Mouse (Mus musculus): Measurements from ENCODE around the gene Pptc7. TPM values are rescaled to one million over a fixed set of nuclear protein-coding genes. Genes with fewer than 3 reads are reported as not detected.
"Not testable (repeated sequence)": the region's sequence is repeated elsewhere in the genome, so short reads cannot be mapped to it uniquely, and the experiment has no call there.

Pptc7 gene
- polyA plus RNA-seq, 1 experiment = 24.3 TPM

GRCm38 (mm10) chr5:122303937-122304336, 19.8 kb downstream of the Pptc7 start:
- Histone ChIP-seq H3K4me3 (ENCODE audit: insufficient read depth, low read depth, low read length) (no peak overlapping the region), H3K4me1 (ENCODE audit: control insufficient read depth, insufficient read depth, insufficient read length, low read length) (peaks cover 40% of the 10 kb centered on the region), H3K27ac (replicated peaks; ENCODE audit: low read depth, low read length) (no peak overlapping the region)

DNA sequence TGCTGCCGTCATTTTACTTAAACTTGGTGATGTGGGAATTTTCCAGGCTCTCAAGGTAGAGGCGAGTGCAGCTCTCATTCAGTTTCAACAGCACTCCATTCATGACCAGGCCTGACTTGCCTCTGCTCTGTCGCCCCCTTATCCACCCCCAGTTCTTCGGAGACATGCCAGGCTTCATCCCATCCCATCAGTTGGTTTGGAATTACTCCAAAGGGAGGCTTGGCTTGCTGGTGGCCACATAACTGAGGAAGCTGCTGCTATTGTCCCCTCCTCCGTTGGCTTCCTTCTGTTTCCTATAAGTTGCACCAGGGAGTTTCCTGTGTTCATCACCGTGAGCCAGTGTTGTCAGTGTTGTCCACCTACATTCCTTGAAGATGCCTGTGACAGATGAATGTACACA, 20.4 kb downstream of the Pptc7 start:
- Histone ChIP-seq H3K4me1 (ENCODE audit: control insufficient read depth, insufficient read depth, insufficient read length, low read length) (peaks cover 39% of the 10 kb centered on the region), H3K4me3 (ENCODE audit: insufficient read depth, low read depth, low read length) (no peak overlapping the region), H3K27ac (replicated peaks; ENCODE audit: low read depth, low read length) (no peak overlapping the region; the same call in 1 of the 2 replicates)

- Histone ChIP-seq H3K4me3 (ENCODE audit: insufficient read depth, low read depth, low read length) (no peak overlapping the region), H3K4me1 (ENCODE audit: control insufficient read depth, insufficient read depth, insufficient read length, low read length) (peaks cover 36% of the 10 kb centered on the region), H3K27ac (replicated peaks; ENCODE audit: low read depth, low read length) (no peak overlapping the region)
Measured at GRCm38 (mm10) chr5:122305472-122305871, 21.3 kb downstream of the Pptc7 start.

GRCm38 (mm10) chr5:122306536-122306935, 22.4 kb downstream of the Pptc7 start:
- Histone ChIP-seq H3K4me1 (ENCODE audit: control insufficient read depth, insufficient read depth, insufficient read length, low read length) (peaks cover 35% of the 10 kb centered on the region), H3K4me3 (ENCODE audit: insufficient read depth, low read depth, low read length) (no peak overlapping the region), H3K27ac (replicated peaks; ENCODE audit: low read depth, low read length) (no peak overlapping the region)

- no peak overlapping the region for H3K27ac ChIP-seq (replicated peaks; ENCODE audit: low read depth, low read length)
- H3K4me1 ChIP-seq (ENCODE audit: control insufficient read depth, insufficient read depth, insufficient read length, low read length) = peaks cover 6% of the 10 kb centered on the region; the same call in 1 of the 2 replicates
- H3K4me3 ChIP-seq (ENCODE audit: insufficient read depth, low read depth, low read length) = no peak overlapping the region
Measured at GRCm38 (mm10) chr5:122310699-122311098, 26.5 kb downstream of the Pptc7 start.

DNA sequence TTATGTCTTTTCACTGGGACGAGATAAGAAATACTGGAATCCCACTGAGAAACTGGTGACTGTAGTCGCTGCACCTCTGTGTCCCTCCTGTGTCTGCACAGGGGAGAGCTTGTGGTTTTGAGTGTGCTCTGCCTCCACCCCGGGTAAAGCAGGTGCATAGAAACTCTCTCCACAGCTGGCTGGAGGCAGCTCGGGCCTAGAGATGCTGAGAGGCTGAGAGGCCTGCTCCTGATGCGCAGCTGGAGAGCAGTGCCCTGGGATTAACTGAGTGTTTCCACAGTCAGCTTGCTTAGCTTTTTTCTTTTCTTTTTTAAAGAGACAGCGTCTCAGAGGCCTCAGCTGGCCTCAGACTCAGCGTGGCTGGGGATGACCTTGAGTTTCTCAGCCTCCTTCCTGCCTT, 27.5 kb downstream of the Pptc7 start:
- Histone ChIP-seq H3K27ac (replicated peaks; ENCODE audit: low read depth, low read length) (no peak overlapping the region), H3K4me1 (ENCODE audit: control insufficient read depth, insufficient read depth, insufficient read length, low read length) (0 out of 2 replicates have a peak, but pooled peaks cover 4% of the 10 kb centered on the region), H3K4me3 (ENCODE audit: insufficient read depth, low read depth, low read length) (no peak overlapping the region)

DNA sequence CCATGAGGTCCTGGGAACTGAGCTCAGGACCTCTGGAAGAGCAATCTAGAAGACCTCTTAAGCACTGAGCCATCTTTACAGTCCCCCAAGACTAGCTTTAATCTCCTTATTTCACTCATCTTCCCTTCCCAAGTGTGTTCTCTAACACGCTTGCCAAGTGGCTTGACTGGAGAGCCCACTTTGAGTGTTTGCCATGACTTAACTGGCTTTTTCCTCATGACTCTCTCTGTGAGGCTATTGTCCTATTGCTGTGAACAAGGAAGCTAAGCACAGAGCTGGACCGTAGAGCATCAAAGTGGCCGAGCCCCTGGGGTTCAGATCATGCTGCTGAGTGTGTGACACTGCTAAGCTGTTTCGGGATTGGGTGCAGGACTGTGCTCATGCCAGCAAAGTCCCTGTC, 28.2 kb downstream of the Pptc7 start:
- Histone ChIP-seq H3K27ac (replicated peaks; ENCODE audit: low read depth, low read length) (no peak overlapping the region), H3K4me1 (ENCODE audit: control insufficient read depth, insufficient read depth, insufficient read length, low read length) (peaks cover 4% of the 10 kb centered on the region; the same call in 1 of the 2 replicates), H3K4me3 (ENCODE audit: insufficient read depth, low read depth, low read length) (no peak overlapping the region)

DNA sequence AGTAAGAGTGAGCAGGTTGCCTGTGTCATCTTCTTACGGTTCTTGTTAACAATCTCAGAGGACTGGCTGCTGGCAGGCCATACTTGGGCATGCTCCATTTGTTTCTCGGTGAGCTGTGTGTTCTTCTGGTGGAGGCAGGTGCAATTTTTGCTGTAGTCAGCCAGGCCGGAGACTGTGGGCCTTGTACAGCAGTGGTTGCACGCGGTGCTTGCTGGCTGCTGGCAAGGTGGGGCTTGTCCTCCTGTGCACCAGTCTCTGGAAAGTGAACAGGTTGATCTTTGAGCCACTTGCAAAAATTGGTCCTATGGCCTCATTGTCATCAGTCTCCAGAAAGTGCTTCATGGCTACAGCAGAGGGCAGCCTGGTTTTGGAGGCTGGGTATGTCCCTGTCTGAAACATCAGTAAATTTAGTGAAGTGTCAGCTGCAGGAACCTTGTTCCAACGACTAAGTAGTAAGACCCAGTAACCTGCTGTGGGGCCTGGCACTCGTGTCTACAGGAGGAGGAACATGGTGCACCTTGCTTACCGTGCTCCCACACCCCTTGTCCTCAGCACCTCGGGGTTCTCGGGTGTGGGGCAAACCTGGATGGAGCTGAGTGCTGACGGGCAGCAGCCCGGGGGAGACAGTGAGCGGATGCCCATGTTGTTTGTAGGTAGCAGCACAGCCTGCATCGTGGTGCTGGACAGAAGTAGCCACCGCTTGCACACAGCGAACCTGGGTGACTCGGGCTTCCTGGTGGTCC, 28.9 kb downstream of the Pptc7 start:
- Histone ChIP-seq H3K27ac (replicated peaks; ENCODE audit: low read depth, low read length) (no peak overlapping the region), H3K4me3 (ENCODE audit: insufficient read depth, low read depth, low read length) (no peak overlapping the region), H3K4me1 (ENCODE audit: control insufficient read depth, insufficient read depth, insufficient read length, low read length) (peaks cover 7% of the 10 kb centered on the region; the same call in 1 of the 2 replicates)

- Histone ChIP-seq H3K4me1 (ENCODE audit: control insufficient read depth, insufficient read depth, insufficient read length, low read length) (peaks cover 14% of the 10 kb centered on the region), H3K27ac (replicated peaks; ENCODE audit: low read depth, low read length) (peak overlapping the region; percentile 22), H3K4me3 (ENCODE audit: insufficient read depth, low read depth, low read length) (no peak overlapping the region)
Measured at GRCm38 (mm10) chr5:122314966-122315667, 31.0 kb downstream of the Pptc7 start.

DNA sequence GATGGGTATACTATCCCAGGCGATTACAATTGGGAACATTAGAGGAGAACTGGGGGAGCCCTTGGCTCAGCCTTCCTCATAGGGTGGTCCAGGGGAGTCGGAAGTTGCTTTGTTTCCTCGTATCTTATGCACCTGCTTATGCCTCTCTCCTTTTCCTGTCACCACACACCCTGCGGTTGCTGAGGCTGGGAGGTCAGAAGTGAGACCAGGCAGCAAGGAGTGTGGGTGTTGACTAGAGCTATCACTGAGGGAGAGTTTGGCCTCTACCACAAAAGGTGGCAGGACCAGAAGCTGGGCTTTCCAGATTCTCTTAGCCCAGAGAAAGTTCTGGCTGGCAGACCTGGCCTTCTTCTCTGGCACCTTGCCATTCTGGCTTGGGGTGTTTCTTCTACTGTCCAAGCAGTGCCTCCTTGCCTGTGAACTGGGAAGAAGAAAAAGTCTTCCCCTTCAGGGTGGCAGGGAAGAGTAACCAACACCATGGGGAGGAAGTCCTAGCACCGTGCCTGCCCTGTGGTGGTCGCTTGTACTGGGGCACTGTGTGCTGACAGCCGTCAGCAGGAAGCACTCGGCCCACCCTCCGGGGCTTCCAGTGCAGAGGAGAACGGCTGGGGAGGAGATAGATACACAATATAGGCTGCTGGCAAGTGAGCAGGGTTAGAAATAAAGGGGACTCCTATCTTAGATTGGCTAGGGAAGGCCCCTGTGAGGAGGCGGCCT, 33.3 kb downstream of the Pptc7 start:
- Histone ChIP-seq H3K4me1 (ENCODE audit: control insufficient read depth, insufficient read depth, insufficient read length, low read length) (peaks cover 21% of the 10 kb centered on the region), H3K4me3 (ENCODE audit: insufficient read depth, low read depth, low read length) (no peak overlapping the region)

GRCm38 (mm10) chr5:122318100-122318499, 33.9 kb downstream of the Pptc7 start:
- H3K4me1 ChIP-seq (ENCODE audit: control insufficient read depth, insufficient read depth, insufficient read length, low read length) = peaks cover 21% of the 10 kb centered on the region
- H3K27ac ChIP-seq (replicated peaks; ENCODE audit: low read depth, low read length) = no peak overlapping the region
- H3K4me3 ChIP-seq (ENCODE audit: insufficient read depth, low read depth, low read length) = no peak overlapping the region

More for the DNA sequence above, 33.3 kb downstream of the Pptc7 start:
- no peak overlapping the region for H3K27ac ChIP-seq (replicated peaks; ENCODE audit: low read depth, low read length)

GRCm38 (mm10) chr5:122318976-122319375, 34.8 kb downstream of the Pptc7 start:
- peaks cover 21% of the 10 kb centered on the region for H3K4me1 ChIP-seq (ENCODE audit: control insufficient read depth, insufficient read depth, insufficient read length, low read length)

GRCm38 (mm10) chr5:122319474-122320204, 35.5 kb downstream of the Pptc7 start:
- H3K4me1 ChIP-seq (ENCODE audit: control insufficient read depth, insufficient read depth, insufficient read length, low read length) = peaks cover 21% of the 10 kb centered on the region
- peak overlapping the region; percentile 81 for H3K27ac ChIP-seq (replicated peaks; ENCODE audit: low read depth, low read length)
- H3K4me3 ChIP-seq (ENCODE audit: insufficient read depth, low read depth, low read length) = no peak overlapping the region

More at GRCm38 (mm10) chr5:122318976-122319375, 34.8 kb downstream of the Pptc7 start:
- H3K27ac ChIP-seq (replicated peaks; ENCODE audit: low read depth, low read length); H3K4me3 ChIP-seq (ENCODE audit: insufficient read depth, low read depth, low read length): not testable (repeated sequence)

DNA sequence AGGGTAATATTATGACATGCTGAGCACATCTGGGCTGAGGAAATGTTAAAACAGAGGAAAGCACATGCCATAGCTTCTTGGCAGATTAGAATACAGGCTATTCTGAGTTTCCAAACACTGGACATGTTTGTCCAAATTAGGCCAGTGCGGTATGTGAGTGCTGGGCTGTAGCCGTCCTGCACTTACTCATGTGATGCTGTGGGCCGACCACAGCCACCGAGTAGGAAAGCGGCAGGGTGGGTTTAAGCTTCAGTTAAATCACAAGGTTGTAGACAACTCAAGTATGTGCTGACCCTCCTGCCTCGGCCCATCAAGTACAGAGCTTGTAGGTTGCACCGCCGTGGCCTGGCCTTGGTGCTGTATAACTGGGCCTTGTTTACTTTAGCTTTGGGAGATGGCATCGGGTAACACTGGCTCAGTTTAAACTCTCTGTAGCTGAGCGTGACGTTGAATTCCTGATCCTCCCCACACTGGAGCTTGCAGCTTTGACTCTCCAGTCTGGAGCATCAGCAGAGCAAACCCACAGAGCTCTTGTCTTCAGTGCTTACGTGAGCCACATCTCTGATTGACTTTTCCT, 36.1 kb downstream of the Pptc7 start:
- peaks cover 20% of the 10 kb centered on the region for H3K4me1 ChIP-seq (ENCODE audit: control insufficient read depth, insufficient read depth, insufficient read length, low read length)
- no peak overlapping the region for H3K4me3 ChIP-seq (ENCODE audit: insufficient read depth, low read depth, low read length)
- H3K27ac ChIP-seq (replicated peaks; ENCODE audit: low read depth, low read length) = peak overlapping the region; percentile 28; the same call in 1 of the 2 replicates

Data from brown adipose tissue, adult 24 weeks (tissue).